Mouse (Mus musculus) ovary, postnatal 36 days (tissue): ENCODE results near the gene Olfr629.
"Not testable (repeated sequence)": the region's sequence is repeated elsewhere in the genome, so short reads cannot be mapped to it uniquely, and the experiment has no call there.

ENCODE experiments used
- DNase-seq: peaks from one replicate; pipeline ENCODE4 v3.0.0; 2022; ENCODE audit warnings: low spot score, mixed read lengths

Gene Olfr629

GRCm38 (mm10) chr7:103744843-103745242 lies at the start of gene Olfr629:
TSS of gene Olfr629 (minus strand) at chr7:103744943.
- no peak for DNase-seq

GRCm38 (mm10) chr7:103792669-103793388 lies 48.1 kb upstream of the Olfr629 start:
- DNase-seq = no peak

GRCm38 (mm10) chr7:103791721-103792120 lies 47.0 kb upstream of the Olfr629 start, which contains the start of gene Olfr67:
TSS of gene Olfr67 (minus strand) at chr7:103791821.
- no peak for DNase-seq

GRCm38 (mm10) chr7:103779598-103779997 lies 34.9 kb upstream of the Olfr629 start, which contains the start of gene Olfr68:
TSS of gene Olfr68 (minus strand) at chr7:103779698.
- no peak for DNase-seq

- not testable (repeated sequence) for DNase-seq
Measured at GRCm38 (mm10) chr7:103777652-103778051, 32.9 kb upstream of the Olfr629 start.

- DNase-seq = no peak
Measured at GRCm38 (mm10) chr7:103771494-103771893, 26.8 kb upstream of the Olfr629 start, which contains the start of gene Olfr69. TSS of gene Olfr69 (minus strand) at chr7:103771594.

- not testable (repeated sequence) for DNase-seq
Measured at GRCm38 (mm10) chr7:103767687-103768086, 22.9 kb upstream of the Olfr629 start.

- not testable (repeated sequence) for DNase-seq
Measured at GRCm38 (mm10) chr7:103762212-103762611, 17.5 kb upstream of the Olfr629 start.

- no peak for DNase-seq
Measured at GRCm38 (mm10) chr7:103757233-103757632, 12.5 kb upstream of the Olfr629 start, which contains the start of gene Olfr630. TSS of gene Olfr630 (minus strand) at chr7:103757333.

GRCm38 (mm10) chr7:103730074-103730473 lies 14.7 kb downstream of the Olfr629 start, which contains the start of gene Olfr628:
TSS of gene Olfr628 (plus strand) at chr7:103730374.
- DNase-seq = no peak

GRCm38 (mm10) chr7:103716398-103716797 lies 28.3 kb downstream of the Olfr629 start:
- not testable (repeated sequence) for DNase-seq

- DNase-seq = no peak
Measured at GRCm38 (mm10) chr7:103714371-103714770, 30.4 kb downstream of the Olfr629 start, which contains the start of gene Olfr243. TSS of gene Olfr243 (plus strand) at chr7:103714671.

- no peak for DNase-seq
Measured at GRCm38 (mm10) chr7:103712024-103712423, 32.7 kb downstream of the Olfr629 start.

GRCm38 (mm10) chr7:103699469-103699868 lies 45.3 kb downstream of the Olfr629 start:
- no peak for DNase-seq
